Mouse (Mus musculus): ENCODE results near the gene Dync1i1.

- no peak for TF ChIP-seq CTCF (IDR thresholded peaks at IDR 0.05; ENCODE audit: low read depth)
- no peak for TF ChIP-seq EP300 (IDR thresholded peaks at IDR 0.05; ENCODE audit: low read depth)
Measured at GRCm38 (mm10) chr6:5723986-5724385, 1.5 kb upstream of the Dync1i1 start.

Measured in liver, postnatal 0 days (tissue).